Mouse (Mus musculus) cerebellum, adult 2 months (tissue): Measurements from ENCODE around the gene Trappc3.

ENCODE experiments used
- CTCF ChIP-seq: fragments of 200-500 bp; IDR thresholded peaks from 2 replicates; pipeline ENCODE4 v1.5.1; 2011; ENCODE audit warnings: low read depth, mild to moderate bottlenecking, control low read depth, low read length, moderate library complexity, borderline replicate concordance; ENCODE audit not compliant: insufficient read depth
- POLR2A ChIP-seq: fragments of 200-500 bp; IDR thresholded peaks from 2 replicates; pipeline ENCODE4 v1.6.1; 2011; ENCODE audit warnings: low read length, control low read depth, borderline replicate concordance; ENCODE audit not compliant: insufficient read depth

DNA sequence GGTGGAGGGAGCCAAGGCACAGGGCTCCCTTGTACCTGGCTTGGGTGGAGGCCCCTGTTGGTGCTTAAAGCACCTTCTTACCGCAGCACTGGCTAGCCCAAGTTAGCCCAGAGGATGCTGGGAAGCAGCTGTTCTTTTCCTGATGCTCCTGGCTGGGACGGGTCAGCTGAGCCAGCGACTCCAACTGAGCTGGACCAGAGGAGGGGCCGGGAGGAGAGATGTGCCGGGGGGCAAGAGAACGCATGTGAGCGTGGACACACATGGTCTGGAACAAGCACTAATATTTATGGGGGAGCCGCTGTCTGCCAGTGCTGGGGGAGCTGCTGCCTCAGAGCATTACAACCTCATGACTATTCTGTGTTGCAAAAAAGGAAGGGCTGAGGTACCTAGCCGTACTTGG is 16.8 kb downstream of the Trappc3 start:
- TF ChIP-seq CTCF = no peak
- no peak for TF ChIP-seq POLR2A
